Mouse (Mus musculus): ENCODE data around the gene Npas4.
A peak's percentile ranks its signal among the peaks of the same experiment; 100 is the strongest.
"Not testable (repeated sequence)": the region's sequence is repeated elsewhere in the genome, so short reads cannot be mapped to it uniquely, and the experiment has no call there.

Gene Npas4

DNA sequence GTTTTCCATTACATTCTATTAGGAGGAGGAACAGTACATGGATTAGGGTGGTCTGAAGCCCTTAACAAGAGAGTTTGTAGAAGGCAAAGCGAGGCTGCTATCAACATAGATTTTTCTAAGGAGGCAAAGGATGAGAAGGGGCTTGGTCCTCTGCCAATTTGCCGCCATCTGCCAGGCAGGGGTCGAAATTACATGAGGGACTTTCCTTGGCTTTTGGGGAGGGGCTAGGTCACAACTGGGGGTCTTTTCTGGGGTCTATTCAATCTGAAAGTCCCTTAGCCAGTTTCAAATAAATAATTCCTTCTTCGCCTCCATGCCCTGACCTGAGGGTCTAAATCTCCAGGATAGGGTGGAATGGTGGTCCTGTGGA lies at the start of gene Npas4:
TSS of gene Npas4 (minus strand) at position 61 of the 370 bp plus-strand sequence.
- DNase-seq = peak; percentile 68

DNA sequence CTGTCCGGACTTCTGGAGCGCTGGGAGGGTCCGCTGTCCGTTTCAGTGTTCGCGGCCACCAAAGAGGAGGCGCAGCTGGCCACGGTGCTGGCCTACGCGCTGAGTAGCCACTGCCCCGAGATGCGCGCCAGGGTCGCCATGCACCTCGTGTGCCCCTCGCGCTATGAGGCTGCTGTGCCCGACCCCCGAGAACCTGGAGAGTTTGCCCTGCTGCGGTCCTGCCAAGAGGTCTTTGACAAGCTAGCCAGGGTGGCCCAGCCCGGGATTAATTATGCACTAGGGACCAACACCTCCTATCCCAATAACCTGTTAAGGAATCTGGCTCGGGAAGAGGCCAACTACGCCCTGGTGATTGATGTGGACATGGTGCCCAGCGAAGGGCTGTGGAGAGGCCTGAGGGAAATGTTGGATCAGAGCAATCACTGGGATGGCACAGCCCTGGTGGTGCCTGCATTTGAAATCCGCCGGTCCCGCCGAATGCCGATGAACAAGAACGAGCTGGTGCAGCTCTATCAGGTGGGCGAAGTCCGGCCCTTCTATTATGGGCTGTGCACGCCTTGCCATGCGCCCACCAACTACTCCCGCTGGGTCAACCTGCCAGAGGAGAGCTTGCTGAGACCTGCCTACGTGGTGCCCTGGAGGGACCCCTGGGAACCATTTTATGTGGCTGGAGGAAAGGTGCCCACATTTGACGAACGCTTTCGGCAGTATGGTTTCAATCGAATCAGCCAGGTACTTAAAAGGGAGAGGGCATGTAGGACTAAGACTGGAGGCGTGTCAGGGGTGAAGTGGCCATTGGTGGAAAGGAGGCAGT lies 49.4 kb upstream of the Npas4 start:
- DNase-seq = peak; percentile 34

DNA sequence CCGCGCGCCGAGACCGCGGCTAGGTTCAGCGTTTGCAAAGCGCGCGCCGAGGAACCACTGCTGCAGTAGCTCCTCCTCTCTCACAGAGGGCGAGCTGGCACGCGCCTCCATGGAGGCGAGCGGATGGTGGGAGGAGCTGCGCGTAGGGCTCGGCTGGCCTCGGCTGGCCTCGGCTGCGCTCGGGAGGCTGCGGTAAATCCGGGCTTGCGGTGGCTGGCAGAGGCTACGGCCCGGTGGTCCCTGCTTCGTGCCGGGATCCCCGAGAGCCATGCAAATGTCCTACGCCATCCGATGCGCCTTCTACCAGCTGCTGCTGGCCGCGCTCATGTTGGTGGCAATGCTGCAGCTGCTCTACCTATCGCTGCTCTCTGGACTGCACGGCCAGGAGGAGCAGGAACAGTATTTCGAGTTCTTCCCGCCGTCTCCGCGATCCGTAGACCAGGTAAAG lies 48.6 kb upstream of the Npas4 start, which contains the start of the genes B4gat1 and AC124502.3:
TSS of gene B4gat1 (plus strand) at position 118 of the 448 bp plus-strand sequence.
TSS of gene AC124502.3 (plus strand) at position 183 of the 448 bp plus-strand sequence.
- peak; percentile 90 for DNase-seq

DNA sequence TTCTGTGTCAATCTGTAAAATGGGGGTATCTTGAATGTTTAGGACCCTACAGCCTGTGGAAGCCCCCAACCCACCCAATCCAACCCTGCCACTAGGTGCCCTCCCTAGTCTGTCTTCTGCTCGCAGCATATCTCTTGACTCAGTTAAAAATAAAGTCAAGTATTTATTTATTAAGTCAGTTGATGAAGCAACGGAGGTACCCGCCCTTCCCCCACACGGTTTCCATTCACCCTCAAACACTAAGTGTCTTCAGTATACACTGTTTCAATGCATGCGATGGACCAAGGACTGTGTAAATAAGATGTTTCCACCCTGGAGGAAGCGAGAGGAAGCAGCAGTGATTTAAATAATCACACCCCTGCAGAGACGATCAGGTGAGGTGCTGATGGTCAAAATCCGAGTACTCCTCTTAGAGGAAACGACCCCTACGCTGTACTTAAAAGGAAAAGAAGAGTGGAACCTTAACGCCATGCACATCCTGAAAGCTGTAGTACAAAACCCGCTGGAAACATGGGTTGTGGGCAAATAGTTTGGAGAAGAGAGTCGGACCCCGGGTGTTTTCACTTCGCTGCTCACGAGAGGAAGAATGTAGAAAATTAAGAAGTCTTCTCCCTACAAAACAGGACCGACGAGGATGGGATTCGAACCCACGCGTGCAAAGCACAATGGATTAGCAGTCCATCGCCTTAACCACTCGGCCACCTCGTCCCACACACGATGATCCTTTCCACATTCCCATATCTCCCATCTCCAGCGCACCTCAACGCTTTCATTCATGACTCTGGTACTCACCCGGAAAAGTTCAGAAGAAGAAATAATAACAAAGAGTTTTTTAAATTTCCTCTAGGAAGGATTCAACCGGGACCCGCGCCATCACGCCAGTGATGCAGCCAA lies 47.8 kb upstream of the Npas4 start:
- peak; percentile 82 for DNase-seq

DNA sequence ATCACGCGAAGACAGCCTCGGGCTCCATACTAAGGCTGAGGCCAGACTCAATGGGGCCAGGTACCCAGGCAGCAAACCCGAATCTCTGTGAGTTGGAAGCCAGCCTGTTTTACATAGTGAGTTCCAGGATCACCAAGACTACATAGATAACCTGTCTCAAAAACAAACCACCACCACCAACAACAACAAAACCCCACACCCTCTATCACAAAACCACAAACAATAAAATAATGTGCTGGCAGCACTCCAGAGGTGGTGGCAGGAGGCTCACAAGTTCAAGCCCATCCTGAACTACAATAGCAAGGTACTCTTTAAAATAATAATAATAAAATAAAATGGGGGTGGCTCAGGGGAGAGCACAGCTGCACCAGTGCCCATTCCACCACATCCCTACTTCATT lies 46.5 kb upstream of the Npas4 start:
- no peak for DNase-seq

DNA sequence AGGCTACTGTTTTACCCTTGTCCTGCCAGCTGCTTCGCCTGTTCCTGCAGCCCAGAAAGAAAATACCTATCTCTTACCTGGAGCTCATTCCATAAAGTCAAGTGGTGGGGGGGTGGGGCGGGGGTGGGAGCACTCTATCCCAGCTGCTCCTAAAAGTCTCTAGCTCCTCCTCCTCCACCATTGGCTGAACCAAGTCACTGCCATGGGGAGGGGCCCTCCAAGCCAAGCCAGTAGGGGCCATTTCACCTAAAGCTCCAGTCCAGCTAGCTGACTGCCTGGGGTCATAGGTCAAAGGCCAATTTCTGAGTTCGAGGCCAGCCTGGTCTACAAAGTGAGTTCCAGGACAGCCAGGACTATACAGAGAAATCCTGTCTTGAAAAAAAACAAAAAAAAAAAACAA lies 42.6 kb upstream of the Npas4 start:
- no peak for DNase-seq

DNA sequence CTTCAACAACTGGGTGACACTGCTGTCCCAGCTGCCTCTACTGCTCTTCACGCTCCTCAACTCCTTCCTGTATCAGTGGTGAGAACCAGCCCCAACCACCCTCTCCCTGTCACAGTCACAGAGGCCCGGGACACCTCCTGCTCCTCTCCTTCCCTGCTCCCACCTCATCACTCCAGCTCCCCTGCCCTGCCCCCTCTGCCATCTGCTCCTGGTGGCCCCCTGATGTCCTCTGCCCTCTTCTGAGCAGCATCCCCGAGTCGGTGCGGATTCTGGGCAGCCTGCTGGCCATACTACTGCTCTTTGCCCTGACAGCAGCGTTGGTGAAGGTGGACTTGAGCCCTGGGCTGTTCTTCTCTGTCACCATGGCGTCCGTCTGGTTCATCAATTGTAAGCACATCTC lies 36.0 kb upstream of the Npas4 start:
- no peak for DNase-seq

DNA sequence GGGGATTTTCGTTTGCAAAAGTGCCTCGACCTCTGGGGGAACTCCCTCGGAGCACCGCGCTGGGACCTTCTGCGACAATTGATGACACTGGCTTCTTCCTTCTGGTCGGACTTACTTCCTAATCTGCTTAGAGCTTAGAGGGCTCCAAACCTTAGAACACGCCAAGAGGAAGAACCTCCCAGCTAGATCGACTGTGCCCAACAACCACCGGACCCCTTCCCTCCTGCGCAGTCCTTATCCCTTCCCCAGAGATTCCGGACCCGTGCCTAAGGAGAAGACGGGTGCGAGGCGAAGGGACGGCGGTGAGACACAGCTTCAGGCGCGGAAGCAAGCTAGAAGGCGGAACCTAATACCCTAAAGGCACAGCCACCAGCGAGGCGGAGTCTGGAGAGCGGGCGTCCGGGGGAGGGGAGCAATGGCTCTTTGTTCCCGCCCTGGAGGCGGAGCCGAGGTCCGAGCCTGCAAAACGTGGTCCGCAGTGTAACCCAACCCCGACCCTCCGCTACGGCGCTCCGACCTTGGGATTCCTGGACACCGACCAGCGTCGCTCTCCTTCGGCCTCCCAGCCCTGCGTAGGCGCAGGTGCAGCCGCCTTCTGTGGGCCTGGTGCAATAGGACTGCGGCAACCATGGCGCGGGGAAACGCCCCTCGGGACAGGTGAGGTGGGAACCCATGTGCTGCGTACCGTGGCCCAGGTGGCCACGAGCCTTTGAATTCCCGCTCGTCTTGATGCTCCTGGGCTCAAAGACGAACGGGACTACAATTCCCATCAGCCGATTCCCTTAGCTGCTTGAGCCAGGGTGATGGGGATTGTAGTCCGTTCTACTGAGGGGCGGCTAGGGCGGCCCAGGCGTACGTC lies 33.7 kb upstream of the Npas4 start, which contains the start of gene Slc29a2:
TSS of gene Slc29a2 (plus strand) at position 240 of the 859 bp plus-strand sequence.
- peak; percentile 84 for DNase-seq

DNA sequence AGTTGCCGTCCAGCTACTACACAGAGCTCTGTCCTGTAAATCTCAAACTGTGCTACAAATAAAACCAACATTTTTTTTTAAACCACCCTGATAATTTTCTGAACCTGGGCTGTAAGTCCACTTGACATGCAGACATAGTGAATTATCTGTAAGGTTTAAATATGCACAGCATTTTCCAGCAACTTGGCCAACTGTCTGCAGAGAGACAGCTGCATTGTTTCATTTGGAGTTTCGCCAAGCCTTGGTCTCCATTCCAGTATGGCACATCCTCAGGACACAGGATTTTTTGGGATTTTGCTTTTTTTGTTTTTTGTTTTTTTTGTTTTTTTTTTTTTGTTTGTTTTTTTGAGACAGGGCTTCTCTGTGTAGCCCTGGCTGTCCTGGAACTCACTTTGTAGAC lies 31.3 kb upstream of the Npas4 start:
- no peak for DNase-seq

DNA sequence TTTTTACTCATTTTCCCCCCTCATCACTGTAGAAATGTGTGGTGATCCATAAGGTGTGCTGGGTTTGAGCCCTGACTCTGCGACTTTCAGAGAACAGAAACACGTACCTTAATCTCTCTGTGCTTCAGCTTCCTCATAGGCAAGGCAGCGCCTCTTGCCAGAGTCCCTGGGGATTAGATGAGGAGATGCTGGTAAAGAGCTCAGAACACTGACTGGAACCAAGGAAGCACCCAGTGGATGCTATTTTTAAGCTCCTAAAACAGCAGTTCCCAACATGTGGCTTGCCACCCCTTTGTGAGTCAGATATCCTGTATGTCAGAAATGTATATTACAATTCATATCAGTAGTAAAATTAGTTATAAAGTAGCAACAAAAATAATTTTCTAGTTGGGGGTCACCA lies 28.1 kb upstream of the Npas4 start:
- DNase-seq = no peak

DNA sequence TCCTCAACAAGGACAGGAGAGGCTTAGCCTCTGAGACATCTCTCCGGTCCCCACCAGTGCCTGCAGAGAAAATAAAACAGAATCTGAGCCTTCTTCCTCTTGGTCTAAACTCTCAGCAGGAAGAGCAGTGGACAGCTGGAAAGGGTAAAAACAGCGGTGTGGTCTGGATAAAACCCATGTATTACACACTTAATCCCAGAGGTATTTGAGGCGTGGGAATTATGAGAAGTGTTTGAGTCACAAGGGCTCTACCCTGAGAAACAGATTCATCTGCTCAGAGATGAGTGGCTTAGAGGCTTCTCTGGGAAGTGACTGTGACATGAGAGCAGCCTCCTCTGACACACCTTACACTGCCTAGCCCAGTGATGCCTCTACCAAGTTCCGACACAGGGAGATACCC lies 27.5 kb upstream of the Npas4 start:
- no peak for DNase-seq

DNA sequence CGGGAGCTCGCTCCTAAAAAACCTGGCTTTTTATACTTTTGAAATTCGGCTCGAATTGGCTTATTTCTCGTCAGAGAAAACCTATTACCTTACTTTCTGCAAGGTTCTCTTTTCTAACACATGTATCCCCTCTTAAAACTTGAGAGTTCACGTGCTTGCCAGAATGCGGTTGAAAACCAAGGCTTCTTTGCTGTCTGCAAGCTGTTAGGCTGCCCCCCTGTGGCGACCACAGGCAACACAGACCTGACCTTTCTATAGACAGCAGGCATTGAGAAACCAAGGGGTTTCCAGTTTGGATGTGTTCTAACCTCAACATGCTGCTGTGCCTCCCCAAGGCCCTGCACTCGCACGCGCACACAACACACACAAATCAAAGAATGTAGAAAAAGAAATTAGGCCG lies 26.7 kb upstream of the Npas4 start:
- peak; percentile 71 for DNase-seq

DNA sequence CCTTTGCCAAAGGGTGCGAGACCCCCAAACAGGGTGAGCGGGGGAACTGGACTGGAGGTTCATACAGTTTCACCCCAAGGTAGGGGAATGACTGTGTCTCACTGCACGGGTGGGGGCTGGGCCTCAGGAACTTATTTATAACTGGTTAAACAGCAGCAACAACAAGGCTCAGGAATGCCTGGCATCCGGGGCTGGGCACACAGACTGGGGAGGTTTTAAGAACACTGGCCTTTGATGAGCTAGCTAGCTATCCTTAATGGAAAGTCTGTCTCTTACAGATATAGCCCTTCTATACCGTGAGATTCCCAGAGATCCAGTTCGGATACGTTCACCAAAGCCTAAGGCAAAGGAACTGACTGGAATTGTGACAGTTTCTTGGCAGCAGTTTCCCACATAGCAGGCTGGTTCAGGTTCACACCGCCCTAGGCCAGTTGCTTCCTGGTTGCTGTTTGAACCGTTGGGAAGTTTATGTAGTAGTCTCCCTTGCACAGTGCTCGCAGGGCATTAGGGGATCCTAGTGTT lies 26.2 kb upstream of the Npas4 start:
- no peak for DNase-seq

DNA sequence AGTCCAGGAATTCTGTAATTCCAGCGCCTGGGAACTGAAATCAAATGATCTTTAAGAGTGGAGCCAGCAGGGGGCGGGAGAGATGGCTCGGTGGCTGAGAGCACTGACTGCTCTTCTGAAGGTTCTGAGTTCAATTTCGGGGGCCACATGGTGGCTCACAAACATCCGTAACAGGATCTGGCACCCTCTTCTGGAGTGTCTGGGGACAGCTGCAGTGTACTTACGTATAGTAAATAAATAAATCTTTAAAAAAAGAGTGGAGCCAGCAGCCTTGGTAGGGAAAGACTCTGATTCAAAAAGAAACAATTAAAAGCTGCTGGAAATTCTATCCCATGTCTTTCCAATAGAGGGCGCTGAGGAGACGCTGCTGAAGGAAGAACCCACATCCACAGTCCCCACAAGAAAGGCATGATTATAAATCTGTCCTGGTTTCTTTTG lies 24.9 kb upstream of the Npas4 start:
- DNase-seq = no peak

DNA sequence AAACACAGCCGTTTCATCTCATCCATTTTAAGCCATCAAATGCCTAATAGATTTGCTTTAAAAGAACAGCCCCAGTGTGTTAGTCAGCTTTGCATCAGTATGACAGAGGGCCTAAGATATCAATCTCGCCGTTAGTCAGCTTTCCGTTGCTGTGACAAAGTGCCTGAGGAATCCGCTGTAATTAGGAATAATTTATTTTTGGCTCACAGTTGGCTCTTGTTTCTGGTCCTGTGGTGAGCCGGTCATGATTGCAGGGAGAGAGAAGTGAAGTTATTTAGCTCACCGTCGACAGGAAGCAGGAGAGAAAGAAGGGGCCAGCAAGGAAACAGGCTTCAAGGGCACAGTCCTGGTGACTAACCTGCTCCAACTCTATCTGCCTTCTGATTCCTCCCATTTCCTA lies 23.0 kb upstream of the Npas4 start:
- no peak for DNase-seq

DNA sequence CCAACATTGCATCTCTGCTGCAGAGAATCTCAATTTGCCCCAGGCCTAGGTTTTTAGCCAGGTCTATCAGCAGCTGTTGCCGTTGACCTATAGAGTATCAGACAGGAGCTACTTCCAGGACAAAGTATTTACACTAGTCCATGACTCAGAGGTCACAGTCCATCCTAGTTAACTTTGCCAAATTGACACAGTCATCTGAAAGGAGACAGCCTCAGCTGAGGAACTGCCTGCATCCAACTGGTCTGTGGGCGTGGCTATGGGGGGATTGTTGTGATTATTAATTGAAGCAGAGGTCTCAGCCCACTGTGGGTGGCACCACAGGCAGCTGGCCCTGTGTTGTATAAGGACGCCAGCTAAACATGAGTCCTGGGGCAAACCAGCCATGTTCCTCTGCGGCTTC lies 14.8 kb upstream of the Npas4 start:
- DNase-seq = no peak

DNA sequence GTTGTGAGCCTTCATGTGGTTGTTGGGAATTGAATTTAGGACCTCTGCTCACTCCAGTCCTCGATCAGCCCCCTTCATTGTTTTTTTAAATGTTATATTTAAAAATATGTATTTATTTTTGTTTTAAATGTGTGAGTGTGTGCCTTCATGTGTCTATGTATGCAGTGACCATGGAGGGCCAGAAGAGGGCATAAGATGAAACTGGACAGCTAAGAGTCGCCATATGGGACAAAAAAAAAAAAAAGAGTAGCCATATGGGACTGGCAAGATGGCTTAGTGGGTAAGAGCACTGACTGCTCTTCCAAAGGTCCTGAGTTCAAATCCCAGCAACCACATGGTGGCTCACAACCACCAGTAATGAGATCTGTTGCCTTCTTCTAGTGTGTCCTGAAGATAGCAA lies 13.5 kb upstream of the Npas4 start:
- DNase-seq = not testable (repeated sequence)

DNA sequence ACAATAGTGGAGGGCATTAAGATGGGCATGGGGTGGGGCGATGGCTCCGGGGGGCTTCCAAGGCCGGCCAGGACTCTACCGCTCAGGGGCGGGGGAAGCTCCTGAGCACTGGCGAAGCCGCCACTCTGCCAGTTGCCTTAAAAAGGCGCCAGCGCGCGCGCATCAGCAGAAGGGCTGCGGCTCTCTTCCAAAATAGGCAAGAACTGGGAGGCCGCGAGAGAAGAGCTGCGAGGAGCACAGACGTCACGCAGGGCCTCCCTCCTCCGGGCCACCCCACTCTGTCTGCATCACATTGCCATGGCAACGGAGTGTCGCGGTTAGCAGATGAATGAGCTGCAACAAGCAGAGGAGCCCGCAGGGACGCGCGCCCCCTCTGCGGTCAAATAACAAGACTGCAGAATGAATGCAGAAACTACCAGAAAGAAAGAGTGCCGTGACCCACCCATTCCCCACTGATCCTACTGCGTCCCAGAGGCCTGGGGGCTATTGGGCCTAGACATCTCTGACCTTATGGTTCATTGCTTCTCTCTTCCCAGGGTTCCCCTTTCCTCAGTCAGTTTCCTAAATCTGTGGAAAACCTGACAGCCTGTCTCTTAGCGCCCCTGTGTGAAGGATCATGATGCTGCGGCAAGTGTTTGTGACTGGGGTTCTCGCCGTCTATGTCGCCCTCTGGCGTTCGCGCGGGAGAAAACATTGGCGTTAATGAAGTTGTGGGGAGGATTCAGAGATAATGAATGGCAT lies 11.7 kb upstream of the Npas4 start:
- peak; percentile 84 for DNase-seq

DNA sequence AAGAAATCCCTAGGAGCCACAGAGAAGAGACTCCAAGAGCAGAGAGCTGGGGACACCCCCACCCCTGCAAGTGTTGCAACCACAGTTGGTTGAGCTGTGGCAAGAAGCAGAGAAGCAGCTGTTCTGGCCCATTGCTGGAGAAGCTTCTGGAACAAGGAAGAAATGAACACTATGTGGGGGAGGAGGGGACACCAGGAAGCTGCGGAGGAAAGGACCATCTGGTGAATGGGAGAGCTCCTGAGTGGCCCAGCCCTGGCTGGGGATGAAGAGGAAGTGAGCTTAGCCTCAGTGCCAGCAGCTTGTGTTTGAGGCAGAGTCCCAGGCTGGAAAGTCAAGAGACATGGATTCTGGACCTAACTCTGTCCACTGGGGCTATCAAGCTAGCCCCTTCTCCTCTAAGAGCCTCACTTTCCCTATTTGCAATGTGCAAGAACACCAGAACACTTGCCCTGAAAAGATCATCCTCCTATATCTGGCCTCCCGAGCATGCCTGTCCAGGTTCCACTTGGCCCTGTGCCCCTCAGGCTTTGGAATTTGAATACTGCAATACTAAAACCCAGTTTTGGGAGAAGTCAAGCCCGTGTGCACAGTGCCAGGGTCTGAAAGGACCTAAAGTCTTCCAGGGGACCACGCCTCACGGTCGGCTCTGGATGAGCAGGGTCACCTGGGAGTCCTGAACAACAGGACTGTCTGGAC lies 9.5 kb upstream of the Npas4 start:
- no peak for DNase-seq

DNA sequence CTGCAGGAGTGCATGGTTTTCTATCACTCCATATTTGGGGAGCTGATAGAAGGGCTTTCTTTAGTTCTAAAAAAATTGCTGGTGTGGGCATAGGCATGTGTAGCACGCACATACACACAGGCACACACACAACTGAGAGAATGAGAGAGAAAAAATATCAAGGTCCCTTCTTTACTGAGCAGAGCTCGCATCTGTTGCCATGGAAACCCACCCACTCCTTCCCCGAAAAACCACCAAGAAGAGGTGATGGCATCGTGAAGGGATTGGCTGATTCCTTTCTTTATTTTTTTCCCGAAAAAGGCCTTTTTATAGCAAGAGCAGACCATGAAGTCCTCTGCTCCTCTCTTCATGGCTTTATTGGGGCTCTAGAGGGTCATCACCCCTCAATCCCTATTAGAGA lies 3.9 kb upstream of the Npas4 start:
- DNase-seq = peak; percentile 54

DNA sequence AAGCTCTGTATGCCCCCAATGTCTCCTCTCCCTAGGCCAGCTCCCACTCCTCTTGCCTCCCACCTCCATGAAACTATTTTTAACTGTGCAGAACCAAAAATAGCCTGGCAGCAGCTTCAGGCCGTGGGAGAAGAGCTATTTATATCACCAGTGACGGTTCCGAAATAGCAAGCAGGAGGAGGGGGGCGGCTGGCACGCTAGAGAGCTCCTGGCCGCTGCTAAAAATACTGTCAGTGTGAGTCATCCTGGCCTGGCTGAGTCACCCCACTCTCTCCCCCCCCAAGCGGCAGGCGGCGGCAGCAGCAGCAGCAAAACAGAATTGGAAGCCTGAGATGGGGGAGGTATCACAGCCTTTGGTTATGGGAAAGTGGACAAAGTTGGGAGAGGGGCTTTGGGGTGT lies 2.8 kb upstream of the Npas4 start:
- peak; percentile 72 for DNase-seq
